Mouse (Mus musculus) adrenal gland, postnatal 10 days (tissue): ENCODE data around the gene Chrm1. TPM values are rescaled to one million over a fixed set of nuclear protein-coding genes. Genes with fewer than 3 reads are reported as not detected.

Experiments
- DNase-seq: peaks from one replicate; pipeline ENCODE4 v3.0.0; 2021; ENCODE audit warnings: mixed read lengths
- long read RNA-seq, 2 experiments: library from polyadenylated mRNA; stranded (forward); transcript quantifications; one replicate each; pipeline ENCODE4 v2.0.0; 2021
- total RNA-seq, 2 experiments: library from RNA; stranded (reverse); gene quantifications; 2 replicates each; pipeline ENCODE4 v1.2.3; 2021

The Chrm1 gene
- 1 to 10 TPM; 2.1 to 2.5 TPM for total RNA-seq
- long read RNA-seq, experiment 1: 0 reads
- long read RNA-seq, experiment 2, partial matches to known transcripts: 0 of 1 reads
- long read RNA-seq, experiment 2, other reads (novel, unspliced or antisense): 1 of 1 reads

DNA sequence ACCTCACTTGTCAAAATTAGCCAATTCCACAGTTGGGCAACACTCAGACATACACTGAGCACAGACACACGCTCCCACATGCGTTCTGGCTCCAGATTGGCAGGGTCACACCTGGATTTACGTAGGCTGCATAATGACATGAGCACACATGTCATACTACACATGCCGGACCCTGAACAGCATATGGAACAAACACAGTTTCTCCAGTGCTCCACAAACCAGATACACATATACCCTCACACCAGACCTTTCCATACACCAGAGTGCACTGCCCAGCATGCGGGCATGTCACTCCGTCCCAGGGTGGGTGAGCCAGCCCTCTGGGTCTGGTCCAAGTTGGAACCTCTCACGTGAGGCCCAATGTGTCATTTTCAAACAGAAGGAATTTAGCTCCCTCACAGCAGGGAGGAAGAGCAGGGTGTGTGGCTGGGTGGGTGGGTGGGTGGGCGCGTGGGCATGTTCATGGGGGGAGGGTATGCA, at the start of gene Chrm1:
Gene Chrm1, plus strand, starts transcription at position 430 of the 480 bp plus-strand sequence.
- DNase-seq: no peak

DNA sequence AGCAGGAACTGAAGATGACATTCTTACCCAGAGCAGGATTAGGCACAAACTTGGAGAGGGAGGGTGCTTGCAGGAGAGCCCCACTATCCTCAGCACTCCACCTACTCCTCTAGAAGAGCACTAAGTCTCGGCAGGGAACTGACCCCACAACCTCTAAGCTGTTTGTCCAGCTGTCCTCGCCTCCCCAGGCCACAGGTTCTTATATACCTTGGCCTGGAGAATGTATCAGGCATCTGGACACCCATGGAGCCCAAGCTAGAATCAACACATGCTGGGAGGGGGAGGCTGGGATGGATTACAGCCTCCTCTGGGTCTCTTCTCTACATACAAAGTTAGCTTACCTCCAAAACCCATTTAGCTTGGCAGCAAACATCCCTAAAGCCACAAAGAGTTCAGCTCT, 49.2 kb upstream of the Chrm1 start:
- no peak for DNase-seq

DNA sequence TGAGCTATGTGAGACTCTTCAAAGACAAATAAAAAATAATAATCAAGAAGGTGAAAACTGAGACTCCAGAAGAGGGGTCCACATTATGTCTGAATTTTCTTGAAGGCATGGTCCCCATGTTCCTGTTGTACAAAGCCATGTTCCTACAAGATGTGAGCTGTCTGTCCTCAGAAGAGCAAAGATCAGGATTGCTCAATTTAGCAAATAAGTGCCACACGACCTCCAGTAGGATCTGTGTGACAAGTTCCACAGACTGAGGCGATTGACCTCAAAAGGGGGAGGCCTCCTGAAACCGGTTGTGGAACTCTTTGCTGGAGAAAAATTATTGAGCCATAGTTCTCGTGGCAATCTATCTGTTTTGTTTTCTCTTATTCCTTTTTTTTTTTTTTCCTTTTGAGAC, 47.3 kb upstream of the Chrm1 start:
- DNase-seq: no peak

DNA sequence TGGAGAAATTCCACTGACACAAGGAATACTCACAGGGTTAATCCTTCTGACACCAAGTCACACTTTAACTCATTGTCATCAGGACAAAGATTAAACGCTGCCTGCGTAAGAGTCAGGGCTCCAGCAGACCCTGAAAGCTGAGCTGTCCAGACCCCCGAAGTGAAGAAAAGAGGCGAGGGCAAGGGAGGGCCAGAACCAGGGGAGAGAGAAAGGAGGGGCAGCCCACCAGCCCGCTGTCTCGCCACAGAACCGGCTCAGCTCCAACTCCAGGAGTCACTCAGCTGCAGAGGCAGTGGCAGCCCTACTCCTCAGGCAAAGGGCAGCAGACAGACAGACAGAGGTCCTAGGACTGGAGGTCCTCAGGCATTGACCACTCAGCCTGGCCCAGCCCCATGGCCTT, 45.7 kb upstream of the Chrm1 start, which contains the start of gene Slc22a6:
Gene Slc22a6, plus strand, starts transcription at position 136 of the 400 bp plus-strand sequence.
- no peak for DNase-seq

DNA sequence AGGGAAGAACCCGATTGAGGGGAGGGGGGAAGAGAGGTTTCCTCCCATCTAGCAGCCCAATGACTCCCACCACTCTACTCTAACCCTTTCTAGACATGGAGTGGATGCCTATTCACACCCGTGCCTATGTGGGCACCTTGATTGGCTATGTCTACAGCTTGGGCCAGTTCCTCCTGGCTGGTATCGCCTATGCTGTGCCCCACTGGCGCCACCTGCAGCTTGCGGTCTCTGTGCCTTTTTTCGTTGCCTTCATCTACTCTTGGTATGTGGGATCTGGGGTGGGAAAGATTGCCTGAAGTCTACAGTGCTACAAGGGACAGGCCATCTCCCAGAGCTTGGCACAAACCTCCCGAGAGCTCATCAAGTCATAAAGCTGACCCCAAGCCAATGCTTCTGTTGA, 42.5 kb upstream of the Chrm1 start:
- no peak for DNase-seq

DNA sequence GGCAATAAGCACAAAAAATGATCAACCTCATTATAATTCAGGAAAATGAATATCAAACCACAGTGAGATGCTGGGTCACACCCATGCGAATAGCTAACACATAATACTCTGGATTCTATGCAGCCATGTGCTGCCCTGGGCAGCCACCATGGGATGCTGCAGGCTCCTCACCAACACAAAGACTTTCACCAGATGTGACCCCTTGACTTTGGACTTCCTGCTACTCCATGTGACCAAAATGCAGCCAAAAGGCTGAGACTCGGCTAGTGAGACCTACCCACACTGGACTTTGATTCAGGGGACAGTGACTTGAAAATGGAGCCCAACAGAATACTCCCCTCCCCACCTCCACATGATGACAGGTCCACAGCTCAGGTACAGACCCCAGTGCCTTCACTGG, 33.3 kb upstream of the Chrm1 start:
- peak; percentile 7 for DNase-seq

DNA sequence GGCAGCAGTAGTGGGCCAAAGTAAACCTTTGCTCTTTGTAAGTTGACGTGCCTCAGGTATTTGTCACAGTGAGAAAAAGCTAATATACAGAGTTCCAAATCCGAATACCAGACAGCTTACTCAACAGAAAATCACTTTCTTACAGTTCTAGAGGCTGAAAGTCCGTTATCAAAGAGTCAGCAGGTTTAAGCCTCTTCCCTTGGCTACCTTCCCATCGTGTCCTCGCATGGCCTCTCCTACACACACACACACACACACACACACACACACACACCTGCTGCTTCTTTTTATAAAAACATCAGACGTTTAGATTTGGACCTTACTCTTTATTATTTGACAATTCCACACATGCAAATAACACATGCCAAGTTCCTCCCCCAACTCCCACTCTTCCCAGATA, 32.8 kb upstream of the Chrm1 start:
- peak; percentile 9 for DNase-seq

DNA sequence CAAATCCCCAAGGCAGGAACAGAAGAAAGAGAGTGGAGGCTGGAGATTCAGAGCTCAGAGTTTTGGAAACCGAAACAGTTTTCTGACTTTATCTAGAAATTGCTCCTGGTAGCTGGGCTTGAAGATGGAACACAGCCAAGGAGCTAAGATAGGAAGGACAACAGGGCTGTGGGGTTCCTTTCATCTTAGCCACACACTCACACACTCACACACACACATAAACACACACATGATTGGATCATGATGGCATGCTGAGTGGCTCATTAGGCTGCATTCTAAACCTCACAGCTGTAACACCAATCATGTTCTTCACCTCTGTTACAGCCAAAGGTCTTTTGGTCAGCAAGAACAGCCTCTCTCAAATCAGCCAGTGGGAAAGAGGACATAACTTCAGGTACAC, 31.6 kb upstream of the Chrm1 start:
- no peak for DNase-seq

DNA sequence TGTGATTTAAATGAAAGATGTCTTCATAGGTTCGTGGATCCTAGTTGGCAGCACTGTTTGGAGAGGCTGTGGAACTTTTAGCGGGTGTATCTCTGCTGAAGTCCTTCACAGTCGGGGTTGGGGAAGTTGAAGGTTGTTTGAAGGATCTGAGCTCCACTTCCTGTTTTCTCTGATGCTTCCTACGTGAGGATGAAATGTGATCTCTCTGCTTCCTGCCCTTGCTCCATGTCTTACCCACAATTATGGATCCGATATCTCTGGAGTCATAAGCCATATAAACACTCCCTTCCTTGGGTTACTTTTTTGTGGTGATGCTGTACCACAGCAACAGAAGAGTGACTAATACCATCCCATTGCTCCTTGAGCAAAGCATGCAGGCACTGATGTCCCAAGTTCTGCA, 21.5 kb upstream of the Chrm1 start:
- DNase-seq: no peak

DNA sequence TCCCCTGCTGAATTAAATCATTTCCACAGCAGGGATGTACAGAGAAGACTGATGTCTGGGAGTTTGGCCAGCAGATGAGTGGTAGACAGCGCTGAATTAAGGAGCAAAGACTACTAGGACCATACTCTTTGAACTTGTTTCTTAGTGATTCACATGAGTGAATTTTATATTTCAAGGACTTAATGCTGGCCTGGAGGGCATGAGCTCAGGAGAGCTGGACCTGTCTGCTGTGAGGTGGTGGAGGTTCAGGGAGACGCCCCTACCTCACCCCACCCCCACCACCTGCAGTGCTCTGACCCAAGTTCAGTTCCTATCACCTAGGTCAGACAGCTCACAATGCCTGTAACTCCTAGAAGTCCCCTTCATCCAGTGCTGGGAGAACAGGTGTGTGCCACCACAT, 17.2 kb upstream of the Chrm1 start:
- DNase-seq: no peak

DNA sequence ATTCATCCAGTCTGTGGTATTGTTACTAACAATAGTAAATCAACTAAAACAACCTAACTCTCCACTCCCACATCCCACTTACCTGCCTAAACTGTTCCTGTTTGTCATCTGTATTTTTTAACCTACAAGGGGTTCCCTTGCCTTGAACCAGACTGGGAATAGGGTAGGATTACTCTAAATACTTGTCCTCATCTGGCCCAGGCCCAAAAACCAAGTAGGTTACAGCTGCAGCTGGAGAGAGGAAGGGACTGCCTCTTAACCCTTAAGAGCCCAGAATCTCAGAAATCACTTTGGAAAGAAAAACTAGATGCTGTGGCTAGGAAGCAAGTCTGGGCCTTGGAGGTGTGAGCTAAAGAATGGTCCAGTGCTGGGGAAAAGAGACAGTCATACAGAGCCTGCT, 7.8 kb upstream of the Chrm1 start:
- DNase-seq: no peak

DNA sequence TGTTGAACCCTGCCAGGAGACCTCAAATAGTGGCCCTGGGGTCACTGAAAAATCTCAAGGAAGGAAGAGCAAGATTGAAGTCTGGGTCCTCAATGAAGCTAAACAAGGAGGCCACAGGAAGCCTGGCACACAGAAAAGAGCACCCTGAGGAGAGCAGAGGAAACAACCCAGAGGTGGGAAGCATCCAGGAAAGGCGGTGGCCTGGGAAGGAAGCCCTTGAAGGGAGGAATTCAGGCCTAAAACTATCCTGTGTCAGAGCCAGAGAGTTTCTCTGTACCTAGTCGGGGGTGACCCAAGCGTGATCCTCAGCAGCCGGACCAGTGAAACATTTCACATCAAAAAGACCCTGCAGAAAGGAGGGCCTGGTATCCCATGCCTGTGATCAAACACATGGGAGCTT, 7.2 kb upstream of the Chrm1 start:
- DNase-seq: no peak

DNA sequence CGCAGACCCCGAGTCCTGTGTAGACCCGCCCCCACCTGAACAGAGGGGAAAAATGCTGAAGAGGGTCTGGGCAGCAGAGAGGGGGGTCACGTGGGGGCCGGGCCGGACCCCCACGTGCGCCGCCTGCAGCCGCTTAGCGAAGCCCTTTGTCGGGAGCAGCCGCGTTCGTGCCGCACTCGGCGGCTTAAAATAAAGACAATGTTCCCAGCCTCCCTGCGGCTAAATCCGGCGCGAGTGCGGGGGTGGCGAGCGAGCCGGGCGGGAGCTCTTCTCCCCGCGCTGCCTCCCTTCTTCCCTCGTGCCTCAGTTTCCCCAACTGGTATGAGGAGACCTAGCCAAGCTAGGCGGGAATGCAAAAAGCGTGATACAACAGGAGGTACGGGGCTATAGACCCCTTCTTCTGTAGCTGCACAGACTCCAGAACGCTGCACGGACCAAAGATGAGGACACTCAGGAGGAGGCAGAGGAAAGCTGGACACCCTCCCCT, 1.7 kb upstream of the Chrm1 start:
- peak; percentile 31 for DNase-seq

DNA sequence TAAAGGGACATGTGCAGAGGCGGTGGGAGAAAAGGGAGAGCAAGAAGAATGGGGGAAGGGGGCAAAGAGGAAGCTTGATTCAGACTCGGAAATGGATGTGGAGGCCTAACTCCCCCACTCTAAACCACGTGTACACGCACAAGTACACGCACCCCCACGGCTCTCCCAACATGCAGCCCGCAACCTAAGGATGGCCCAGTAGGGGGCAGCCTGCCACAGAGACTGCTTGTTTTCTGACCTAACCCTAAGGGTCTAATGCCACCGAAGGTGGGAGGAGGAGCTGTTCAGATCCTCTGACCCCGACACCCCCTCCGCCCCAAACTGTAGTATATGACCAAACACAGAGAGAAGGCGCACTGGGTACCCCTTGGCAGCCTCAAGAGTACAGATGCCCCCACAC, 1.3 kb upstream of the Chrm1 start:
- peak; percentile 63 for DNase-seq

DNA sequence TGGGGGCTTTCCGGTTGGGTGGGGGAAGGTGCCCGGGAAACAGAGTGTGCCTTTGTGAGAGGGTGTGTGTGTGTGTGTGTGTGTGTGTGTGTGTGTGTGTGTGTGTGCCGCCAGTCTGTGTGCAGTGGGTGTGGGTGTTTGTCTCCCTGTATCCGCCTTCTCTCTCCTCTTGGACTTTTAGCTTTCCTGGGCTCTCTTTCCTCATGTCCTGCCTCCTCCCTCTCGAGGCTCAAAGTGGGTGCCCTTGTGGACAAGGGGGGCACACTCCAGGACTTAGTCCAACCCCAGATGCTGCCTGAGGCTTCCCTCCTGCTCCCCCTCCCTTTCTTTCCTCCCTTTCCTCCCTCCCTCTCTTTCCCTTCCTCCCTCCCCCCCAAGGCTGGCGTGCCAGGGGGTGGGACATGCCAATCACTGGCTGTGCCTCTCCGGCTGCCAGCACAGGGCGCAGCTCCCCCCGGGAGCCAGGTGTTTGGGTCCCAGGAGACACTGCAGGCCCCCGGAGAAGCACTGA, 377 bp downstream of the Chrm1 start:
- no peak for DNase-seq

DNA sequence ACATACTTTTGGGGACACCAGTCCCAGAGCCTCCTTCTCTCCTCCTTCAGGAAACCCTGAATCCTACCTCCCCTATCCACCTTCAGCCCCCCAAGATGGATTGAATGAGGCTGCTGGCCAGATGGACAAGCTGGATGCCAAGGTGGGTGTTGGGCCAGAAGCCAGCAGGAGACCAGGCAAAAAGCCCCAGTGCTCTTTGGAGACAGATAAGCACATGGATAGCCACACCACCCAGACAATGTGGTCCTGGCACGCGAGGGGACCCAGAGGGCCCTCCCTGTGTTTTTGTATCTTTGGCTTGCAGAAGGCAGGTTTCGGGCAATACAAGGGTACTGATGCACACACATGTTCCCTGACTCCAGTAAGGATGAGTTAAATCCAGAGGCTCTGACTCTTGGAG, 1.3 kb downstream of the Chrm1 start:
- DNase-seq: no peak

DNA sequence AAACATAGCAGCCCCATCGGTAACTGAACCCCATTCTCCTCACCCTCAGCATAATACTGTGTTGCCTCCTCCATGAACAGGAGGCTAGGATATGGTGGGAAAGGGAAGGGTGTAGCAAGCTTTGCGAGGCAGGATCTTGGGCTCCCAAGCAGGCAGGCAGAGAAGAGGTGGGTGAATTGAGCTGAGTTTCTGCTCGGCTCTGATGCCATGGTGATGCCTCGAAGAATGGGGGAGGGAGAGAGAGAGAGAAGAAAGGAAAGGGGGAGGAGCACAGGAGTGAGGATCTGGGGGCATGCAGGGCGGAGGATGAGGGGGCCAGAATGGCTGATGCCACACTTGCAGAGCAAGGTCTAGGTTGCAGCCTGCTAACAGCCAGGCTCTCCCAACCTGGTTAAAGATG, 2.2 kb downstream of the Chrm1 start:
- DNase-seq: no peak

DNA sequence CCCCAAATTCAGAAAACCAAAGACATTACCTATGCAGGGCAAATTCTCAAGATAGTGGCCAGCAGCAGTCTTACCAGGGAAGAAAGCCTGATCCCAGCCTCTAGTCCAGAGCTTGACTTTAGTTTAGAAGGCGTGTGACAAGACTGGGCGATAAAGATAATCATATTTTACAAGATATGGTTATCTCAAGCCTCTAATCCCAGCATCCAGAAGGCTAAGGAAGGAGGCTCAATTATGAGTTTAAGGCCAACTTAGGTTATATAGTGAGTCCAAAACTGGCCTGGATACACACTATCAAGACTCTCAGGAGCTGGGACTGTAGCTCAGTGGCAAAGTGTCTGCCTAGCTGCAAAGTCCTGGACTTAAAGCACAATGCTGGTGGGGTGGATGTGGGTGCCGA, 9.3 kb downstream of the Chrm1 start:
- DNase-seq: no peak

DNA sequence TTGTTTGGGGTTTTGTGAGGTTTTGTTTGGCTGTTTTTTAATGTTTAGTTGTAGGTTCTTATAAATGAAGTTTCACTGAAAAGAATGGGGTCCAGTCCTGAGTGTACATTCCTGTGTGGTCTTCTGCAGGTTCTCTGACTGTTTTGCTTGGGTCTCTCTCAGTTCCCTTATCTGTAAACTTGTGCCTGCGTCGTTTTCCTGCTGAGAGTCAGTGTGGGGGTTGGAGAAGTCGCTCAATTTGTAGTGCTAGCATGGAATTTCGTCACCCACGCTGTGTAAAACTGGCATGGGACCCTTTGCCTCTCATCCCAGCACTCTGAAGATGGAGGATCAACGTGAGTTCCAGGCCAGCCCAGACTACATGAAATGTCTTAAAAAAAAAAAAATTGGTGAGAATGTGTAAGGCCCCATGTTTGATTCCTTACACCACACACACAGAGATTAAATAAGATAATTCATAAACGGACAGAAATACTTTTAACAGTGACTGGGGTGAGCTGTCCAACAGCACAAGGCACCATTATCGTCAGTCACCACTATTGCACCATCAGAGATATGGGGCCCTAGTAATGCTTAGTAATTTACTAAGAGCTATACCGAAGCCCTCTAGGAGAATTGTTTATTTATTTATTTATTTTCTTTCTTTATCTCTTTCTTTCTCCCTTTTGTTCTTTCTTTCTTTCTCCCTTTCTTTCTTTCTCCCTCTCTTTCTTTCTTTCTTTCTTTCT, 9.9 kb downstream of the Chrm1 start:
- no peak for DNase-seq

DNA sequence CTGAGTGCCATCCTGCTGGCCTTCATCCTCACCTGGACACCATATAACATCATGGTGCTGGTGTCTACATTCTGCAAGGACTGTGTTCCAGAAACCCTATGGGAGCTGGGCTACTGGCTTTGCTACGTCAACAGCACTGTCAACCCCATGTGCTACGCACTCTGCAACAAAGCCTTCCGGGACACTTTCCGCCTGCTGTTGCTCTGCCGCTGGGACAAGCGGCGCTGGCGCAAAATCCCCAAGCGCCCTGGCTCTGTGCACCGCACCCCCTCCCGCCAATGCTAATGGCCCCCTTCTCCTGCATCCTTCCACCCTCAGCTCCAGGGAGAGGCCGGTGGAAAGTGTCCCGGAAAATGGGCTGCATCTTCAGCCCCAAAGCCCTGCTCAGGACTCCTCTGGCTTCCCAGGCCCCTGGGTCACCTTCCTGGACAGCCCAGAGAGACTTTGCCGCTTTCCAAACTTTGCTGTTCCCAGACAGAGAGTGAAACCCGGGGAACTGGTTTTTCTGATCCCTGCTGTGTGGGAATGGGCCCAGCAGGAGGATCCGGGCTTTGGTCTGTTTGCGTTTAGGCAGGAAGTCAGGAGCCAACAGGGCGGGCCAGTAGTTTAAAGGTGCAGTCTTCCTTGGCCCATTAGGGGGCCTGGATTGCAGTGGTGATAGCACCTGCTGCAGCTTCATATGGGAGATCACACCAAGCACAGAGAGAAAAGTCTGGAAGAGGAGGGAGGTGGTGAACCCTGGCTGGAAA, 15.6 kb downstream of the Chrm1 start:
- no peak for DNase-seq

DNA sequence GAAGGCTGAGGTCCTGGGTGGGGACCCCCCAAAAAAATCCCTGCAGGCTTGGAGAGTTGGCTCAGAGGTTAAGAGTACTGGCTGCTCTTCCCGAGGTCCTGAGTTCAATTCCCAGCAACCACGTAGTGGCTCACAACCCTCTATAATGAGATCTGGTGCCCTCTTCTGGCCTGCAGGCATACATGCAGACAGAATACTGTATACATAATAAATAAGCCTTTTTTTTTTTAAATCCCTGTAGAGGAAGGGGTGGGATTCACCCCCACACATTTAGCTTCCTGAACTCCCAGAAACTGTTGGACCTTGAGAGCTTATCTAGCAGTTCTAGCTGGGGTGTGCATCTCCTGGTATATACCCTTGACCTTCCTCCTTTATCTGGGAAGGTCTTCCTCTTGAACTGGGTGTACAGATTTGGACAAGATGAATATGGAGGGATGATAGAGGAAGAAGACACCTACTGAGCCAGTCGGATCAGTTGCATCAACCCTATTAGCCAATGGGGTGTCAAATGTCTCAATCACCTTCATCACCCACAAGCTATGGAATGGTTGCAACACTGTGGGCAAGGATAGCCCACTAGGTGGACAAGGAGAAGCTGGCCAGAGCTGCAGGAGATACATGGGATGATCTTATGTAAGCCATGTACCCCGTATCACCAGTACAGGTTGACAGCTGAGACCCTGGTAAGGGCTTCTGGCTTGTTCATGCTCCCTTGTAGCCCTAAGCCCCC, 18.2 kb downstream of the Chrm1 start:
- no peak for DNase-seq

DNA sequence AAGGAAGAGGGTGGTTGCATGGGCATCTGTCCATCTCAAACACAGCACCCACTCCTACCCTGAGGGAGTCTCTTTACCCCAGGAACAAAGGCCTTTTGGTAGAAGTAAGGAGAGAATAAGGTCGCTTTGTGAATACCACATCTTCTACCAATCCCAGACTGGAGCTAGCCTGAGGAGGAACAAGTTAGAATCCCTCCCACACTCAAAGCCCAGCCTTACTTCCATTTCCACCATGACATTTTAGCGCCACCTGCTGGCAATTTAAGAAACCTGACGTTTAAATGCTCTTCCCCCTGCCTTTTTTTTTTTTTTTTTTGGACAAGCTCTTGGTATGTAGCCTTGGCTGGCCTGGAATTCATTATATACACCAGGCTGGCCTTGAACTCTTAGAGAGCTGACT, 19.4 kb downstream of the Chrm1 start:
- DNase-seq: peak; percentile 81

DNA sequence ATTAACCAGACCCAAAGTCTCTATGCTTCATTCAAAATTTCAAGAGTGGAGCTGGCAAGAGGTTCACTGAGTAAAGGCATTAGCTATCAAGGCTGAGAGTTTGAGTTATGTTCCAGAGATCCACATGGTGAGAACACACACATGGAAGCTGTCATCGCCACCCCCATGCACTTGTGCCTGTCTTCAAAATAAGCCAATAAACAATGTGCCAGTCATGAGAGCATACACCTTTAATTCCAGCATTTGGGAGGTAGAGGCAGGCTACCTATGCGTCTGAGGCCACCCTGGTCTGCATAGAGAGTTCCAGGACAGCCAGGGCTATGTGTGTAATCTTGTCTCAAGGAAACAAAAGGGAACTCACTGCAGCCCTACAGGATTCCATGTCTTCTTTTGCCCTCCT, 20.0 kb downstream of the Chrm1 start:
- no peak for DNase-seq
